Mouse (Mus musculus): ENCODE data around the gene Clic1. TPM values are rescaled to one million over a fixed set of nuclear protein-coding genes. Genes with fewer than 3 reads are reported as not detected.

Clic1 gene
- polyA plus RNA-seq, 1 experiment: 373 TPM

DNA sequence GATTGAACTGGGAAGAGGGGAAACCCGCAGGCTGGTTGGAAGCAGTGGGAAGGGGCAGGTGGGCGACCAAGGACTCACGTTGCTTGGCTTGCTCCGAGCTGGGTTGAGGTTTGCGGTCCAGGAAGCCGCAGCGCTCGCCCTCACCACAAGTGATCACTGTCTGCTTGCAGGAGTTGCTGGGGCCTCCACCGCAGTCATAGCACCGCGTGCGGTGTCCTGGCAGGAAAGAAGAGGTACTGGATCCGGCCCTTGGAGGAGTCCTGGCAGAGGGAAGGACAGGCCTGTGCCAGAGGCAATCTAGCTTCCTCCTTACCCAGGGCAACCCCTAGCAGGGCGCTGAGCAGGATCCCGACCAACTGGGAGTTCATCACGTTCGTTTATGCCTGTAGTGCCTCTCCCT, 24.3 kb downstream of the Clic1 start:
- TF ChIP-seq FLI1 (IDR thresholded peaks at IDR 0.05; ENCODE audit: low read length): no peak
- TF ChIP-seq GATA1 (IDR thresholded peaks at IDR 0.05; ENCODE audit: borderline replicate concordance, low read length): no peak
- H3K27me3 ChIP-seq (replicated peaks): peaks cover 4% of the 10 kb centered on the region
- H3K9me3 ChIP-seq: 0 out of 2 replicates have a peak, but pooled peaks cover 3% of the 10 kb centered on the region
- peaks cover 77% of the 10 kb centered on the region for H3K36me3 ChIP-seq (replicated peaks; ENCODE audit: low read length)
- peak overlapping the region; percentile 42 for H3K4me3 ChIP-seq (replicated peaks)
- H3K4me1 ChIP-seq: peaks cover 91% of the 10 kb centered on the region

GRCm38 (mm10) chr17:35076507-35077176, 26.9 kb downstream of the Clic1 start, which contains the start of gene Ly6g6e:
Gene Ly6g6e, plus strand, starts transcription at chr17:35076902.
- Histone ChIP-seq H3K4me1 (peaks cover 91% of the 10 kb centered on the region), H3K36me3 (replicated peaks; ENCODE audit: low read length) (peaks cover 78% of the 10 kb centered on the region), H3K9me3 (0 out of 2 replicates have a peak, but pooled peaks cover 3% of the 10 kb centered on the region), H3K27me3 (replicated peaks) (no peaks in the 10 kb centered on the region), H3K4me3 (replicated peaks) (peak within 1 kb of the TSS; percentile 86)
- no peak for TF ChIP-seq GATA1 (IDR thresholded peaks at IDR 0.05; ENCODE audit: borderline replicate concordance, low read length)
- no peak for TF ChIP-seq FLI1 (IDR thresholded peaks at IDR 0.05; ENCODE audit: low read length)

DNA sequence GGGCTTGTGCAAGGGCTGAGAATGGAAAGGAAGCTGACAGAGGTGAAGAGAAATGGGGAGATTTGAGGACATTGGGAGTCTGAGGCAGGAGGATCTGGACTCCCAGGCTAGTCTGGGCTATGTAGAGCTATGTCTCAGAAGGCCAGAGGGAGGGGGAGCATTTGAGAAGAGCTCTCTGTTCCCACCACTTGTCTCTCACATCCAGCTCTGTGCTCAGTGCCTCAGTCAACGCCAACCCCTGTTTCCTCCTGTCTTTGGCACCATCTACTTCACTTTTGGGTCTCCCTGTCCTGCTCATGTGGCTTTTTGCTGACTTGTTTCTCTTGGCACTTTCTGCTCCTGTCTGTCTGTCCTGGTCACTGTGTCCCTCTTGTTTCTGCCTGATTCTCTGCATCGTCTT, 27.5 kb downstream of the Clic1 start:
- peaks cover 91% of the 10 kb centered on the region for H3K4me1 ChIP-seq
- no peaks in the 10 kb centered on the region for H3K27me3 ChIP-seq (replicated peaks)
- peaks cover 77% of the 10 kb centered on the region for H3K36me3 ChIP-seq (replicated peaks; ENCODE audit: low read length)
- H3K9me3 ChIP-seq: 0 out of 2 replicates have a peak, but pooled peaks cover 3% of the 10 kb centered on the region
- peak overlapping the region; percentile 66 for H3K4me3 ChIP-seq (replicated peaks)
- TF ChIP-seq FLI1 (IDR thresholded peaks at IDR 0.05; ENCODE audit: low read length) (no peak), GATA1 (IDR thresholded peaks at IDR 0.05; ENCODE audit: borderline replicate concordance, low read length) (no peak)

DNA sequence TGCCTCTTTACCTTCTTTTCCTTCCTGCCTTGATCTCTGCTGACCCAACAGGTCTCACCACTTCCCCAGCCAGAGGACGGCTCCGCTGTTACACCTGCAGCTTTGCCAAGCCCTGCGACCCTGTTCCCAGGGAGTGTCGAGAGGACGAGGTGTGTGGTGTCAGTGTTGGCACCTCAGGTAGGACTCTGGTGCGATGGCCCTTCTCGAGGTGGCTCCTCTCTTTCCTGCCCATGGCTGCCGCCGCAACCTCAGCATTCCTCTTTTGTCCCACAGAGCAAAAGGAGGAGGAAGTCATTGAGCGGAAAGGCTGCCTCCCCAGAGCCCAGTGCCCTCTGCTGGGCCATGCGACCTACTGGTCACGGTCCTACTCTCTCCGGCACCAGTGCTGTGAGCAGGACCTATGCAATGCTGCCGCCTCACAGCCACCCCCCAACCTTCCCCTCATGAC, 28.0 kb downstream of the Clic1 start, which contains the start of gene Ly6g6d:
Ly6g6d (minus strand) TSS at position 280 of the 448 bp plus-strand sequence.
- Histone ChIP-seq H3K27me3 (replicated peaks) (no peaks in the 10 kb centered on the region), H3K4me3 (replicated peaks) (peak within 1 kb of the TSS; percentile 86), H3K36me3 (replicated peaks; ENCODE audit: low read length) (peaks cover 75% of the 10 kb centered on the region), H3K4me1 (peaks cover 90% of the 10 kb centered on the region), H3K9me3 (0 out of 2 replicates have a peak, but pooled peaks cover 3% of the 10 kb centered on the region)
- TF ChIP-seq FLI1 (IDR thresholded peaks at IDR 0.05; ENCODE audit: low read length): no peak
- TF ChIP-seq GATA1 (IDR thresholded peaks at IDR 0.05; ENCODE audit: borderline replicate concordance, low read length): no peak

- Histone ChIP-seq H3K27me3 (replicated peaks) (no peaks in the 10 kb centered on the region), H3K36me3 (replicated peaks; ENCODE audit: low read length) (peaks cover 81% of the 10 kb centered on the region), H3K9me3 (0 out of 2 replicates have a peak, but pooled peaks cover 3% of the 10 kb centered on the region), H3K4me3 (replicated peaks) (peak overlapping the region; percentile 48), H3K4me1 (peaks cover 96% of the 10 kb centered on the region)
- TF ChIP-seq GATA1 (IDR thresholded peaks at IDR 0.05; ENCODE audit: borderline replicate concordance, low read length): no peak
- no peak for TF ChIP-seq FLI1 (IDR thresholded peaks at IDR 0.05; ENCODE audit: low read length)
Measured at GRCm38 (mm10) chr17:35079778-35080177, 30.0 kb downstream of the Clic1 start.

GRCm38 (mm10) chr17:35080248-35080647, 30.5 kb downstream of the Clic1 start:
- Histone ChIP-seq H3K27me3 (replicated peaks) (no peaks in the 10 kb centered on the region), H3K36me3 (replicated peaks; ENCODE audit: low read length) (peaks cover 79% of the 10 kb centered on the region), H3K4me3 (replicated peaks) (peak overlapping the region; percentile 48), H3K4me1 (peaks cover 96% of the 10 kb centered on the region), H3K9me3 (0 out of 2 replicates have a peak, but pooled peaks cover 3% of the 10 kb centered on the region)
- no peak for TF ChIP-seq GATA1 (IDR thresholded peaks at IDR 0.05; ENCODE audit: borderline replicate concordance, low read length)
- no peak for TF ChIP-seq FLI1 (IDR thresholded peaks at IDR 0.05; ENCODE audit: low read length)

DNA sequence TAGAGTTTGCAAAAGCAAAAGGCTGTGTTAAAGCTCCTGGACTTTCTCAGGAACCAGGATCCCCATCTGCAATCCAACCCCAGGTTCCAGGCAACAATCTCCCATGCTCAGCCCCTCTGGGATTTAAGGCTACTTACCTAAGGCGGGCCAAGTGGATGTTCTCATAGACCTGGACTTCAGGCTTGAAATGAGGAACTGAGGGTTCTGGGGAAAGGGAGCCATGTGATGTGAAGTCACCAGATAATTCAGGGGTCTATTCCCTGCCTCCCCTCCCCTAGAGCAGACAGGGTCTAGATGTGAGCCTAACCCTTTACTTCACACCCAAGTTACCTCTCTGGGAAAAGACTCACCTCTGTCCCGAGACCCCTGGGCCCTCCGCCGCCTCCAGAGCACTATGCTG, 30.9 kb downstream of the Clic1 start:
- Histone ChIP-seq H3K4me1 (peaks cover 98% of the 10 kb centered on the region), H3K27me3 (replicated peaks) (no peaks in the 10 kb centered on the region), H3K4me3 (replicated peaks) (peak overlapping the region; percentile 80), H3K9me3 (no peaks in the 10 kb centered on the region), H3K36me3 (replicated peaks; ENCODE audit: low read length) (peaks cover 77% of the 10 kb centered on the region)
- TF ChIP-seq FLI1 (IDR thresholded peaks at IDR 0.05; ENCODE audit: low read length) (no peak), GATA1 (IDR thresholded peaks at IDR 0.05; ENCODE audit: borderline replicate concordance, low read length) (no peak)

DNA sequence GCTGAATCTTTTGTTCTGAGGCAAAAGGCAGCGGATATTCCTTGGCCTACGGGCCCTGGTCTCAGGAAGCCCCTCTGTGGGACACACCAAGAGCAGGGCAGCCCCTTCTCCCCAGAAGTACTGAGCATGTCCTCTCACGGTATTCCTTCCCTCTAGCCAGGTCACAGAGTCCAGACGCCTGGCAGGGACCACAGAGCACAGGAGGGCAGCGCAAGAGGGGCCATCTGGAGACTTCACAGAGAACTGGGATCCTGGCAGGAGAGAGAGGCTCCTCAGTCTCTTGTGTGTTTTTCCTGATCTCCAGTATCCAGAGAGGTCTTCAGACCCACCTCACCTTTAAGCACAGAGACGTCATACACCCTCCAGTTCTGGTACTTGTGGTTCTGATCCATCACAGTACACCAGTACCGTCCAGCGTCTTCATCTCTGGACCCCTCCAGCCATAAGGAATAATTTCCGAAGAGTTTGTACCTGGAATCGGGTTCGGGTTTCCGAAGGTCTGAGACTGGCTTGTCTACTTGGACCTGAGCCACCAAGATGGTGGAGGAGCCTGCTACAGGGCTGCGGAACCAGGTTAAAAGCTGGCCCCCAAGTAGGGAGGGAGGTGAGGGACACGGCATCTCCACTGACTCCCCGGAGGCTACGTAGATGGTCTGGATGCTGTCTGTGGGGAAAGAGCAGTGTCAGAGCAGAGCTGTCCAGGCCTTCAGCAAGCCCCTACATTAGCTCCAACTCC, 33.2 kb downstream of the Clic1 start:
- no peaks in the 10 kb centered on the region for H3K9me3 ChIP-seq
- TF ChIP-seq GATA1 (IDR thresholded peaks at IDR 0.05; ENCODE audit: borderline replicate concordance, low read length) (no peak), FLI1 (IDR thresholded peaks at IDR 0.05; ENCODE audit: low read length) (no peak)
- peak overlapping the region; percentile 93 for H3K4me3 ChIP-seq (replicated peaks)
- no peaks in the 10 kb centered on the region for H3K27me3 ChIP-seq (replicated peaks)
- peaks cover 95% of the 10 kb centered on the region for H3K4me1 ChIP-seq
- H3K36me3 ChIP-seq (replicated peaks; ENCODE audit: low read length): peaks cover 60% of the 10 kb centered on the region

GRCm38 (mm10) chr17:35083929-35084497, 34.2 kb downstream of the Clic1 start:
- H3K36me3 ChIP-seq (replicated peaks; ENCODE audit: low read length): peaks cover 50% of the 10 kb centered on the region
- H3K9me3 ChIP-seq: no peaks in the 10 kb centered on the region
- H3K27me3 ChIP-seq (replicated peaks): no peaks in the 10 kb centered on the region
- peak overlapping the region; percentile 93 for H3K4me3 ChIP-seq (replicated peaks)
- peaks cover 87% of the 10 kb centered on the region for H3K4me1 ChIP-seq
- TF ChIP-seq FLI1 (IDR thresholded peaks at IDR 0.05; ENCODE audit: low read length): no peak
- no peak for TF ChIP-seq GATA1 (IDR thresholded peaks at IDR 0.05; ENCODE audit: borderline replicate concordance, low read length)
